Mouse (Mus musculus) MEL (cell line): ENCODE data around the gene Tk2. TPM values are rescaled to one million over a fixed set of nuclear protein-coding genes. Genes with fewer than 3 reads are reported as not detected.

ENCODE experiments used
- DNase-seq: peaks from one replicate; pipeline ENCODE4 v3.0.0; 2011; ENCODE audit warnings: low read depth, low spot score
- H3K27ac ChIP-seq: 2 replicates; pipeline ENCODE4 v1.5.1; 2012; ENCODE audit warnings: low read depth, mild to moderate bottlenecking, control low read depth, low read length, moderate library complexity; ENCODE audit not compliant: control insufficient read depth
- H3K27me3 ChIP-seq, 2 experiments: fragments of 150-350 bp in 1 of 2; sonication (generic) in 1 of 2; 2 replicates each; pipeline ENCODE4 v1.6.1; 2012; ENCODE audit warnings: low read length in 2 of 2, mild to moderate bottlenecking in 2 of 2, improper control_type of control experiment in 1 of 2, moderate library complexity in 1 of 2; ENCODE audit not compliant: insufficient read depth in 2 of 2, control insufficient read depth in 1 of 2
- H3K36me3 ChIP-seq, 2 experiments: 2 replicates each; pipeline ENCODE4 v1.6.1; 2012 to 2014; ENCODE audit warnings: low read length in 2 of 2, improper control_type of control experiment in 1 of 2, inconsistent platforms in 1 of 2, mild to moderate bottlenecking in 1 of 2; ENCODE audit not compliant: insufficient read depth in 2 of 2, control insufficient read depth in 1 of 2
- H3K4me1 ChIP-seq, 2 experiments: fragments of 150-350 bp in 1 of 2; sonication (generic) in 1 of 2; 2 replicates each; pipeline ENCODE4 v1.6.1; 2012; ENCODE audit warnings: low read length in 2 of 2, improper control_type of control experiment in 1 of 2, mild to moderate bottlenecking in 1 of 2; ENCODE audit not compliant: insufficient read depth in 2 of 2, control insufficient read depth in 1 of 2
- H3K4me3 ChIP-seq, 2 experiments: fragments of 150-350 bp in 1 of 2; sonication (generic) in 1 of 2; 2 replicates each; pipeline ENCODE4 v1.5.1; 2012; ENCODE audit warnings: low read depth in 2 of 2, low read length in 2 of 2, mild to moderate bottlenecking in 2 of 2, moderate library complexity in 2 of 2, control low read depth in 1 of 2, improper control_type of control experiment in 1 of 2; ENCODE audit not compliant: control insufficient read depth in 1 of 2, insufficient read depth in 1 of 2
- H3K79me2 ChIP-seq: 2 replicates; pipeline ENCODE4 v1.6.1; 2012; ENCODE audit warnings: mild to moderate bottlenecking, low read length, moderate library complexity; ENCODE audit not compliant: control insufficient read depth, poor library complexity, insufficient read depth
- H3K9ac ChIP-seq: 2 replicates; pipeline ENCODE4 v1.6.1; 2012; ENCODE audit warnings: low read depth, mild to moderate bottlenecking, control low read depth, low read length, moderate library complexity; ENCODE audit not compliant: control insufficient read depth, poor library complexity, severe bottlenecking
- H3K9me3 ChIP-seq: fragments of 150-350 bp; sonication (generic); replicated peaks from 2 replicates; pipeline ENCODE4 v1.6.1; 2012; ENCODE audit warnings: mild to moderate bottlenecking, low read length, improper control_type of control experiment, moderate library complexity; ENCODE audit not compliant: insufficient read depth
- BHLHE40 ChIP-seq: IDR thresholded peaks from 2 replicates; pipeline ENCODE4 v1.6.1; 2012; ENCODE audit warnings: low read depth, mild to moderate bottlenecking, inconsistent platforms, low read length, improper control_type of control experiment, borderline replicate concordance
- CHD2 ChIP-seq: IDR thresholded peaks from 2 replicates; pipeline ENCODE4 v1.6.1; 2011; ENCODE audit warnings: low read length, improper control_type of control experiment
- CTCF ChIP-seq, 3 experiments: IDR thresholded peaks in 2 of 3; conservative IDR thresholded peaks in 1 of 3; 2 replicates each; pipeline ENCODE4 v1.5.1; 2011 to 2012; ENCODE audit warnings: low read length in 3 of 3, low read depth in 2 of 3, mild to moderate bottlenecking in 2 of 3, improper control_type of control experiment in 1 of 3, inconsistent platforms in 1 of 3, mixed read lengths in 1 of 3, moderate library complexity in 1 of 3; ENCODE audit not compliant: control insufficient read depth in 1 of 3, insufficient read depth in 1 of 3, poor library complexity in 1 of 3, severe bottlenecking in 1 of 3
- E2F4 ChIP-seq: IDR thresholded peaks from 2 replicates; pipeline ENCODE4 v1.6.1; 2011; ENCODE audit warnings: low read depth, low read length, improper control_type of control experiment, borderline replicate concordance
- ETS1 ChIP-seq: IDR thresholded peaks from 2 replicates; pipeline ENCODE4 v1.6.1; 2012; ENCODE audit warnings: low read depth, mild to moderate bottlenecking, inconsistent platforms, low read length, improper control_type of control experiment, moderate library complexity
- GABPA ChIP-seq: IDR thresholded peaks from 2 replicates; pipeline ENCODE4 v1.6.1; 2012; ENCODE audit warnings: low read depth, mild to moderate bottlenecking, inconsistent platforms, low read length, improper control_type of control experiment, moderate library complexity
- HCFC1 ChIP-seq: IDR thresholded peaks from 2 replicates; pipeline ENCODE4 v1.6.1; 2012; ENCODE audit warnings: low read depth, mild to moderate bottlenecking, inconsistent platforms, low read length, improper control_type of control experiment, moderate library complexity
- JUND ChIP-seq: IDR thresholded peaks from 2 replicates; pipeline ENCODE4 v1.6.1; 2011; ENCODE audit warnings: low read depth, mild to moderate bottlenecking, improper control_type of control experiment, low read length
- KAT2A ChIP-seq: conservative IDR thresholded peaks from 2 replicates; pipeline ENCODE4 v1.6.1; 2012; ENCODE audit warnings: low read depth, low read length, improper control_type of control experiment, inconsistent platforms
- MAFK ChIP-seq: IDR thresholded peaks from 2 replicates; pipeline ENCODE4 v1.6.1; 2011; ENCODE audit warnings: low read depth, mild to moderate bottlenecking, low read length, improper control_type of control experiment, borderline replicate concordance
- MYB ChIP-seq: IDR thresholded peaks from 2 replicates; pipeline ENCODE4 v1.6.1; 2011; ENCODE audit warnings: mild to moderate bottlenecking, low read depth, low read length, improper control_type of control experiment
- MYC ChIP-seq: IDR thresholded peaks from 2 replicates; pipeline ENCODE4 v1.6.1; 2011; ENCODE audit warnings: low read depth, mild to moderate bottlenecking, low read length, improper control_type of control experiment, moderate library complexity
- NELFE ChIP-seq: IDR thresholded peaks from 2 replicates; pipeline ENCODE4 v1.6.1; 2011; ENCODE audit warnings: low read depth, low read length, improper control_type of control experiment
- POLR2A ChIP-seq, 2 experiments: IDR thresholded peaks; 2 replicates each; pipeline ENCODE4 v1.6.1; 2011 to 2012; ENCODE audit warnings: low read length in 2 of 2, mild to moderate bottlenecking in 2 of 2, control low read depth in 1 of 2, improper control_type of control experiment in 1 of 2, low read depth in 1 of 2, moderate library complexity in 1 of 2; ENCODE audit not compliant: control insufficient read depth in 1 of 2, insufficient read depth in 1 of 2, poor library complexity in 1 of 2
- POLR2AphosphoS5 ChIP-seq: IDR thresholded peaks from 2 replicates; pipeline ENCODE4 v1.6.1; 2012; ENCODE audit warnings: low read depth, borderline replicate concordance, mild to moderate bottlenecking, inconsistent platforms, low read length, moderate library complexity, mixed read lengths
- RCOR1 ChIP-seq: IDR thresholded peaks from 2 replicates; pipeline ENCODE4 v1.6.1; 2012; ENCODE audit warnings: low read depth, mild to moderate bottlenecking, inconsistent platforms, low read length, improper control_type of control experiment
- SIN3A ChIP-seq: IDR thresholded peaks from 2 replicates; pipeline ENCODE4 v1.6.1; 2012; ENCODE audit warnings: low read length, improper control_type of control experiment, inconsistent platforms
- TBP ChIP-seq: IDR thresholded peaks from 2 replicates; pipeline ENCODE4 v1.8.0; 2011; ENCODE audit warnings: low read depth, low read length, improper control_type of control experiment
- UBTF ChIP-seq: IDR thresholded peaks from 2 replicates; pipeline ENCODE4 v1.6.1; 2012; ENCODE audit warnings: low read depth, mild to moderate bottlenecking, inconsistent platforms, low read length, improper control_type of control experiment, moderate library complexity, borderline replicate concordance; ENCODE audit not compliant: insufficient read depth
- USF2 ChIP-seq, 2 experiments: IDR thresholded peaks; 2 replicates each; pipeline ENCODE4 v1.6.1; 2011 to 2012; ENCODE audit warnings: improper control_type of control experiment in 2 of 2, low read length in 2 of 2, borderline replicate concordance in 1 of 2, inconsistent platforms in 1 of 2, low read depth in 1 of 2, mild to moderate bottlenecking in 1 of 2; ENCODE audit not compliant: insufficient read depth in 1 of 2
- ZKSCAN1 ChIP-seq: IDR thresholded peaks from 2 replicates; pipeline ENCODE4 v1.6.1; 2012; ENCODE audit warnings: low read depth, mild to moderate bottlenecking, inconsistent platforms, low read length, improper control_type of control experiment, moderate library complexity
- ZMIZ1 ChIP-seq: IDR thresholded peaks from 2 replicates; pipeline ENCODE4 v1.6.1; 2012; ENCODE audit warnings: low read depth, mild to moderate bottlenecking, inconsistent platforms, low read length, improper control_type of control experiment, moderate library complexity
- ZNF384 ChIP-seq: IDR thresholded peaks from 2 replicates; pipeline ENCODE4 v1.6.1; 2012; ENCODE audit warnings: low read depth, mild to moderate bottlenecking, inconsistent platforms, low read length, improper control_type of control experiment
- polyA plus RNA-seq, 2 experiments: library from polyadenylated mRNA; stranded (reverse) in 1 of 2; unstranded in 1 of 2; fragments of >175 nt in 1 of 2; fragments of >200 nt in 1 of 2; gene quantifications; 2 replicates each; pipeline versions ENCODE4 v1.2.1 to v1.2.4; 2012; ENCODE audit warnings: low replicate concordance in 2 of 2, low read depth in 1 of 2; ENCODE audit not compliant: insufficient read length in 2 of 2, insufficient read depth in 1 of 2, missing spikeins in 1 of 2
- total RNA-seq: library from RNA; depleted of rRNA; stranded (reverse); fragments of 300-350 nt; gene quantifications from 2 replicates; pipeline ENCODE4 v1.2.3, GENCODE M21; 2012

The Tk2 gene
- total and polyA plus RNA-seq, 3 experiments = 18.6 to 26.8 TPM; not detected in 1

- no peak overlapping the region for H3K9ac ChIP-seq
- H3K9me3 ChIP-seq = no peaks in the 10 kb centered on the region
- no peak overlapping the region for H3K4me3 ChIP-seq
- no peak overlapping the region for H3K27ac ChIP-seq
- no peak for TF ChIP-seq E2F4
- TF ChIP-seq ZMIZ1 = no peak
- no peak for TF ChIP-seq MYB
- no peak for TF ChIP-seq CHD2
- TF ChIP-seq NELFE = no peak
- no peak for TF ChIP-seq ZNF384
- TF ChIP-seq POLR2AphosphoS5 = no peak
- TF ChIP-seq ZKSCAN1 = no peak
- no peaks in the 10 kb centered on the region for H3K36me3 ChIP-seq
- DNase-seq = no peak
- H3K27me3 ChIP-seq = no peaks in the 10 kb centered on the region
- no peaks in the 10 kb centered on the region for H3K79me2 ChIP-seq
- H3K4me1 ChIP-seq = no peaks in the 10 kb centered on the region
Measured at GRCm38 (mm10) chr8:104188459-104188858, 59.9 kb downstream of the Tk2 start.

GRCm38 (mm10) chr8:104187622-104188021, 60.7 kb downstream of the Tk2 start:
- Histone ChIP-seq H3K9ac (no peak overlapping the region), H3K27ac (no peak overlapping the region), H3K27me3 (no peaks in the 10 kb centered on the region), H3K4me1 (no peaks in the 10 kb centered on the region), H3K36me3 (no peaks in the 10 kb centered on the region), H3K9me3 (no peaks in the 10 kb centered on the region), H3K79me2 (no peaks in the 10 kb centered on the region), H3K4me3 (no peak overlapping the region)
- DNase-seq = no peak
- TF ChIP-seq RCOR1 = no peak
- TF ChIP-seq CTCF (IDR thresholded peaks at IDR 0.05 in 2 of 3, conservative IDR thresholded peaks at IDR 0.05 in 1 of 3; ENCODE audit: control insufficient read depth in 1 of 3, insufficient read depth in 1 of 3, low read depth in 2 of 3, low read length in 3 of 3, poor library complexity in 1 of 3, severe bottlenecking in 1 of 3) = no peak
- no peak for TF ChIP-seq TBP
- TF ChIP-seq HCFC1 = no peak
- no peak for TF ChIP-seq MYC
- TF ChIP-seq POLR2AphosphoS5 = no peak
- no peak for TF ChIP-seq JUND
- no peak for TF ChIP-seq E2F4
- TF ChIP-seq KAT2A = no peak
- no peak for TF ChIP-seq MAFK
- no peak for TF ChIP-seq SIN3A
- TF ChIP-seq ZNF384 = no peak
- no peak for TF ChIP-seq GABPA
- no peak for TF ChIP-seq MYB
- TF ChIP-seq ETS1 = no peak
- TF ChIP-seq BHLHE40 = no peak
- TF ChIP-seq USF2 (IDR thresholded peaks at IDR 0.05; ENCODE audit: borderline replicate concordance in 1 of 2, insufficient read depth in 1 of 2, low read depth in 1 of 2, low read length in 2 of 2) = no peak
- TF ChIP-seq UBTF = no peak
- TF ChIP-seq POLR2A (IDR thresholded peaks at IDR 0.05; ENCODE audit: control insufficient read depth in 1 of 2, insufficient read depth in 1 of 2, low read depth in 1 of 2, low read length in 2 of 2, poor library complexity in 1 of 2) = no peak
